Mouse (Mus musculus) left cerebral cortex, adult 8-10 months (tissue): Measurements from ENCODE around the gene 1700020D05Rik. TPM values are rescaled to one million over a fixed set of nuclear protein-coding genes. Genes with fewer than 3 reads are reported as not detected.
"Not testable (repeated sequence)": the region's sequence is repeated elsewhere in the genome, so short reads cannot be mapped to it uniquely, and the experiment has no call there.

Experiments
- DNase-seq, 2 experiments: peaks; one replicate each; pipeline ENCODE4 v3.0.0; 2022; ENCODE audit warnings: low spot score in 2 of 2
- total RNA-seq, 4 experiments: library from RNA; stranded (reverse); gene quantifications; 2 replicates each; pipeline ENCODE4 v1.2.4; 2022

Gene 1700020D05Rik
- total RNA-seq, 4 experiments from 2014 or later: 6.6 to 8.6 (median 7.1) TPM

DNA sequence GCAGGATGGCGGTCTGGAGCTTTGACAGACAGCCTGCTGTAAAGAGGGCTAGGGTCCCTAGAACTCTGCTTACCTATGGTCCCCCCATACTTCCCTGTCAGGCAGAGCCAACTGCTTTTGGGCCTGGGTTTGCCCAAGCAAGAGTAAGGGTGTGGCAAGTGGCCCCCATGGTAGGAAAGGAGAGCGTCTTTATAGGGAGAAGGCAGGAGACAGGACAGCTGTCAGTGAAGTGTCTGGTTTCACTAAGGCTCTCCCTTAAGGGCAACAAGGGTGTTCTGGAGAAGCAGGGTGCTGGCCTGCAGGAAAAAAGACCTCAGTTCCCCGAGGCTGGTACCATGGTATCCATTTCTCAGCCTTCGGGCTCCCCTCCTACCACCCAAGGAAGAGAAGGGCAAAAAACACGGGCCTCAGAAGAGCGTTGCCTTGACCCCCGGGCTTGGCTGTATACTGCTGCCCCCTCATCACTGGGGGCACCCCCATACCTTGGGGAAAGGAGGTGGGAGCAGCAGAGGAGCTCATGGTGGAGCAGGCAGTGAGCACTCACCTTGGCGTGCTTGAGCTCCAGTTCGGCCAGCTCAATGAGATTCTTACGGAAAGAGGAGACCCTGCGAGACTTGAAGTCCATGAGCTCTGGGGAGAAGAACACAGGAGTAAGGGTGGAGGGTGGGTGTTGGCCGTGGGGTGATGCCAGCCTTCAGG, 8.1 kb downstream of the 1700020D05Rik start:
- DNase-seq: no peak

- no peak for DNase-seq
Observed at GRCm38 (mm10) chr19:5494314-5494713, 9.3 kb downstream of the 1700020D05Rik start.

- DNase-seq: not testable (repeated sequence)
Observed at GRCm38 (mm10) chr19:5493301-5493721, 10.3 kb downstream of the 1700020D05Rik start.

DNA sequence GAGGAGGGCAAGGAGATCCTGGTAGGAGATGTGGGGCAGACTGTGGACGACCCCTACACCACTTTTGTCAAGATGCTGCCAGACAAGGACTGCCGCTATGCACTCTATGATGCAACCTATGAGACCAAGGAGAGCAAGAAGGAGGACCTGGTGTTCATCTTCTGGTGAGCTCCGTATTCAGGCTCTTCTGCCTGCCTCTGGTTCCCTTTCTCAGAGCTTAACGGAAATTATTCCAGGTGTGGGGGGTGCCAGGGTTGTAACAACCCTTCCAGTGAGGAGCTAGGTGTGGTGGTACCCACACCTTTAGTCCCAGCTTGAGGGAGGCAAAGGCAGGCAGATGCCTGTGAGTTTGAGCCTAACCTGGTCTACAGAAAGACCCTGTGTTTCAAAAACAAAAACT, 10.9 kb downstream of the 1700020D05Rik start:
- DNase-seq: no peak

- DNase-seq: peak; percentile 70 to 80
Observed at GRCm38 (mm10) chr19:5490898-5491708, 12.5 kb downstream of the 1700020D05Rik start.

GRCm38 (mm10) chr19:5490313-5490897, 13.2 kb downstream of the 1700020D05Rik start, which contains the start of gene Cfl1:
Gene Cfl1 (plus strand): TSS chr19:5490455.
- DNase-seq: peak; percentile 90 to 95

DNA sequence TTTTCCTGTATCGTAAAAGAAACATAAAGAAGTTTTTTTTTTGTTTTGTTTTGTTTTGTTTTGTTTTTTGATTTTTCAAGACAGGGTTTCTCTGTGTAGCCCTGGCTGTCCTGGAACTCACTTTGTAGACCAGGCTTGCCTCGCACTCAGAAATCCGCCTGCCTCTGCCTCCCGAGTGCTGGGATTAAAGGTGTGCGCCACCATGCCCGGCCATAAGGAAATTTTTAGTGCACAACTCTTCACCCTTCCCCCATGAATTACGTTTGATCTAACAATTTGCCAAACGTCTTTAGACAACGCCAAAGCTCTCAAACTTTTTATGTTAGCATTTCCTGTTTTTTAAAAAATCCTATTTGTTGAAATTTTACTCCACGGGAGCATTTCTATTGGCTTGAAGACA, 13.9 kb downstream of the 1700020D05Rik start:
- DNase-seq: not testable (repeated sequence)

DNA sequence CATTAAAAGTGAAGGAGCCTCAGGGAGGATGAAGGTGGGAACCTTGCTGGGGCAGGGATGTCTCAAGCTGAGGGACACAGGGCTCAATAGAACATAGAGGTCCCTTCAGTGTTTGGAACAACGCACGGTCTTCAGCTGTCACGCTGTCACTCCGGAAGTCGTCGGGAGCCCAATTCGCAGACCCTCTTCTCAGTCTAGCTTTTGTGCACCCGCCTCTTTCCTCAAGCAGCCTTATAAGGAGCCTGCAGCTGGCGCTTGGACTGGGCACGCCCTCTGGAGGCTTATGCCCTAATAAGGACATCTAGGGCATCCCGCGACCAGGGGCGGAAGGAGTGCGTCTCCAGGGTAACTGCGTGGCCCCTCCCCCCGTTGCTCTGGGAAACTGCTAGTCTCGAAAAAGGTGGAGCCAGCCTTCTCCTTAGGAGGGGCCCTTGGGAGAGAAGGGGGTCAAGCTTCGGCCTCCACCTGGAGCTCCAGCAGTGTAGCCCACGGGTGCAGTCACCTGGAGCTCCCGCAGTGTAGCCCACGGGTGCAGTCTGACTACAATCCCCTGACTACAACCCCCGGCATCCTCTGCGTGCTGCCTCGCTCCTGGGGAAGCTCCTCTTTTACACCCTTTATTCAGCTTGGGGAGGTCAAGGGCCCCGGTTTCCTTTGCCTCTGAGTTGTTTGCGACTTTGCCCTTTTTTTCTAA, 14.6 kb downstream of the 1700020D05Rik start:
- peak; percentile 93 to 98 for DNase-seq

GRCm38 (mm10) chr19:5487768-5488550, 15.6 kb downstream of the 1700020D05Rik start, which contains the start of gene Mus81:
Gene Mus81 (minus strand): TSS chr19:5488402.
- DNase-seq: peak; percentile 93

- no peak for DNase-seq
Observed at GRCm38 (mm10) chr19:5486771-5487170, 16.8 kb downstream of the 1700020D05Rik start.

GRCm38 (mm10) chr19:5486286-5486685, 17.3 kb downstream of the 1700020D05Rik start:
- DNase-seq: no peak

DNA sequence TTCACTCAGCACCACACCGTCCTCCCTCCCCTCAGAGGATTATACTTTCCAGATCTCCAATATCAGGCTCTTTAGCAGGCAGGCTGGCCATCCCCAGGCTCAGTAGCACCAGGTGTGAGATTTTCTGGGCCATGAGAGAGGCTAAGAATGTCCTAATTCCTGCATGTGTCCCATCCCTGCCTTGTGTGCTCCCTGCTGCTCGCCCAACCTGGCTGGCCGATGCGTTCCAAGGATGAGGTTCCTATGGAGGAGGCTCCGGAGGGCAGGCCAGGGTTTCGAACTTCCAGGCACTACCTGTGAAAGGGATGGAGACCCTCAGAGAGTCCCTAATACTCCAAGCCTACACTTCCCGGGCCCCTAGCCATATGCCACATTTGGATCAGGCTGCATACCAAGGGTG, 17.8 kb downstream of the 1700020D05Rik start:
- DNase-seq: no peak

- no peak for DNase-seq
Observed at GRCm38 (mm10) chr19:5485371-5485770, 18.2 kb downstream of the 1700020D05Rik start.

DNA sequence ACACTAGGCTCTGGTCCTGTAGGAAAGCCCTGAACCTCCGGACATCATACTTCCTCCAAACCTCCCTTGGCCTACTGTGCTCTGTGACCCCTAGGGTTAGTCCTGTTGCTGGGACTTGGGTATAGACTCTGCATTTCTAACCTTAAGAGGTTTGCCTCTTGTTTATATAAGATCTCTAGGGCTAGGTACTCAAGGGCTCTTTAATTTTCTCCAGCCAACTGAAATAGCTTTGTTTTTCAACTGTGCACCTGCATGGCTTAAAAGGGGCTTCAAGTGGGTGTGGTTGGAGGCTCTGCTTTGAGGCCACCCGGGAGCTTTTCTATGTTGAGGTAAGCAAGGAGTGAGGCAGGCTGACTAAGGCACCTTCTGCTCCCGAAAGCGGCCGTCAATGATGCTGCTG, 19.1 kb downstream of the 1700020D05Rik start:
- no peak for DNase-seq

DNA sequence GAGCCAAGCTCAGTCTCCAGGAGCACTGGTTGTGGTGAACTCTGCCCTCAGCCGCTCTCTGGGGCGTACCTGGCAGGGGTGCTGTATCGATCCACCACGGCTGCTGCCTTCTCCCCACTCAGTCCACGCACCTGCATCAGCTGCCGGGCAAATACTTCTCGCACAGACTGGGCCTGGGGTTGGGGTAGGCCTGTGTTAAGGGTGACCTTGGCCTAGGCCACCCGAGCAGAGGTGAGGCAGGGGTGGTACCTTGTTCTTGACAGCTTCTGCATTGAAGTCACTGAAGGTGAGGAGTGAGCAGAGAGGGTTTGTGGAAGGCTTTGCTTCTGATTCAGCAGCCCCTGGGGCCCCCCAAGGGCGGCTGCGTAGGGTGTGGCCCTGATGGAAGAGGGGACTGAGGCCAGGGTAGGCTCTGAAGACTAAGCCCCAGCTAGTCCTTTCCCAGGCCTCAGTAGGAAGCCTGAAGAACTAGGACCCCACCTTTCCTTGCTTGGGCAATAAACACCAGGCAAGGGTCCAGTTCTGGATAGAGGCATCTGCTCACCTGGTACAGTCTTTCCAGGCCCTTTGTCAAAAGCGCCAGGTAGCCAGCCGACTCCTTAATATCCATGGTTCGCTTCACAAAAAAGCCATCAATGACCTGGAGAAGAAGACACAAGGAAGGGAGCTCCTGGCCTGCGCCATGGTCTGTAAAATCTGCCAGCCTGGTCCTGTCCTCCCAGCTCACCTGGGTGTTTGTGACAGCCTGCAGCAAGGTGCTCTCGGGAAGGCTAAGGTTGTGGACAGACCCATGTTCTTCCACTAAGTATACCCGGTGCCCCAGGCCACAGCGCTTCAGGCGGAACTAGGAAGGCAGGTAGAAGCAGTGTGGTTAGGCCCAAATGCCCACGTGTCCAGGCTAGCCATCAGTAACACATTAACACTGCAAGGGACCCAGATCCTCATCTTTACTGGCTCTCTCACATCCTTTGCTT, 19.9 kb downstream of the 1700020D05Rik start:
- DNase-seq: no peak

DNA sequence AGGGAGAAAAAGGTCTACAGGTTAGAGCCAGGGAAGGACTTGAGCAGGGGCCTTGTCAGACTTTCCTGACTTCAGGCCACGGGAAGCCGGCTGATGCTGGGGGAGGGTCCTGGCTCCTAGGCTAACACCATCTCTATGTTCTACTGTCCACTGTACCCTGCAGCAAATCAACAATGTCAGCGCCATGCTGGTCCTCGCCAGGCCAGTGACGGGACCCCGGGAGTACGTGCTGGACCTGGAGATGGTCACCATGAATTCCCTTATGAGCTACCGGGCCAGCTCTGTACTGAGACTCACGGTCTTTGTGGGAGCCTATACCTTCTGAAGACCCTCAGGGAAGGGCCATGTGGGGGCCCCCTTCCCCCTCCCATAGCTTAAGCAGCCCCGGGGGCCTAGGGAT, 22.2 kb downstream of the 1700020D05Rik start:
- DNase-seq: no peak

DNA sequence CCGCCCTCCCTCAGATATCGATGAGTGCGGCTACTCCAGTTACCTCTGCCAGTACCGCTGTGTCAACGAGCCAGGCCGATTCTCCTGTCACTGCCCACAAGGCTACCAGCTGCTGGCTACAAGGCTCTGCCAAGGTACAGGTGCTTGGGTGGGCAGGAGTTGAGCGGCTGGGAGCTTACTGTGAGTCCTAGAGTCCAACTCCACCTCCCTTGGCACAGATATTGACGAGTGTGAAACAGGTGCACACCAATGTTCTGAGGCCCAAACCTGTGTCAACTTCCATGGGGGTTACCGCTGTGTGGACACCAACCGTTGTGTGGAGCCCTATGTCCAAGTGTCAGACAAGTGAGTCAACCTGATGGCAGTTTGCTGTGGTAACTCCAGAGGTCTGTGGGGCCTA, 23.6 kb downstream of the 1700020D05Rik start:
- no peak for DNase-seq

GRCm38 (mm10) chr19:5477668-5478300, 25.8 kb downstream of the 1700020D05Rik start:
- no peak for DNase-seq
